Mouse (Mus musculus) heart, embryonic 15.5 days (tissue): Measurements from ENCODE around the gene Rsph9. TPM values are rescaled to one million over a fixed set of nuclear protein-coding genes. Genes with fewer than 3 reads are reported as not detected.

ENCODE experiments used
- ATAC-seq: fragments of 200-750 bp; cut with Nextera tagmentation; replicated peaks from 2 replicates; pipeline ENCODE4 v1.8.0; 2017; ENCODE audit warnings: low read depth, moderate TSS enrichment; ENCODE audit not compliant: insufficient number of reproducible peaks, insufficient read depth, low FRiP score
- H3K27ac ChIP-seq: fragments of 300-500 bp; sonication (generic); 2 replicates; pipeline ENCODE4 v1.5.1; 2015; ENCODE audit warnings: mild to moderate bottlenecking, inconsistent platforms
- H3K27me3 ChIP-seq: fragments of 300-500 bp; sonication (generic); 2 replicates; pipeline ENCODE4 v1.6.1; 2015; ENCODE audit warnings: inconsistent platforms
- H3K36me3 ChIP-seq: fragments of 300-500 bp; sonication (generic); 2 replicates; pipeline ENCODE4 v1.6.1; 2015; ENCODE audit warnings: mild to moderate bottlenecking, inconsistent platforms
- H3K4me1 ChIP-seq: fragments of 300-500 bp; sonication (generic); replicated peaks from 2 replicates; pipeline ENCODE4 v1.6.1; 2015; ENCODE audit warnings: inconsistent platforms
- H3K4me2 ChIP-seq: fragments of 300-500 bp; sonication (generic); 2 replicates; pipeline ENCODE4 v1.6.1; 2015; ENCODE audit warnings: inconsistent platforms, mild to moderate bottlenecking, moderate library complexity
- H3K4me3 ChIP-seq: fragments of 300-500 bp; sonication (generic); 2 replicates; pipeline ENCODE4 v1.5.1; 2015; ENCODE audit warnings: mild to moderate bottlenecking, inconsistent platforms
- H3K9ac ChIP-seq: fragments of 300-500 bp; sonication (generic); 2 replicates; pipeline ENCODE4 v1.6.1; 2015; ENCODE audit warnings: mild to moderate bottlenecking, inconsistent platforms
- H3K9me3 ChIP-seq: fragments of 300-500 bp; sonication (generic); replicated peaks from 2 replicates; pipeline ENCODE4 v1.6.1; 2016; ENCODE audit warnings: inconsistent platforms
- WGBS: fragments of 180-500 bp; shearing (Covaris S2); methylation state at CpG from one replicate; pipeline ENCODE4 v1.1.7; 2015; ENCODE audit warnings: mixed read lengths; 5-methylcytosine and 5-hydroxymethylcytosine counted together
- polyA plus RNA-seq: library from polyadenylated mRNA; unstranded; fragments of >200 nt; fragmentation: Nextera tagmentation; extraction: Ambion mirVana; gene quantifications from 2 replicates; pipeline ENCODE4 v1.2.1, GENCODE M21; 2015

Gene Rsph9
- polyA plus RNA-seq, 1 experiment from 2014 or later, result 5.8 TPM

GRCm38 (mm10) chr17:46119641-46120040 lies 24.4 kb downstream of the Rsph9 start:
- H3K36me3 ChIP-seq, result peaks cover 36% of the 10 kb centered on the region
- 81% methylated on average over 10 of the region's 10 CpGs for WGBS

GRCm38 (mm10) chr17:46118423-46118850 lies 25.6 kb downstream of the Rsph9 start:
- H3K4me1 ChIP-seq, result peaks cover 21% of the 10 kb centered on the region
- H3K9me3 ChIP-seq, result no peaks in the 10 kb centered on the region
- 56% methylated on average over 4 of the region's 4 CpGs for WGBS
- no peak overlapping the region for H3K9ac ChIP-seq
- ATAC-seq, result no peak
- H3K36me3 ChIP-seq, result peaks cover 25% of the 10 kb centered on the region
- no peak overlapping the region for H3K4me3 ChIP-seq
- H3K27ac ChIP-seq, result no peak overlapping the region
- H3K4me2 ChIP-seq, result no peak overlapping the region
- no peaks in the 10 kb centered on the region for H3K27me3 ChIP-seq

More at GRCm38 (mm10) chr17:46119641-46120040, 24.4 kb downstream of the Rsph9 start:
- ATAC-seq, result no peak
- peaks cover 20% of the 10 kb centered on the region for H3K4me1 ChIP-seq
- H3K27ac ChIP-seq, result no peak overlapping the region
- no peaks in the 10 kb centered on the region for H3K27me3 ChIP-seq
- H3K9me3 ChIP-seq, result no peaks in the 10 kb centered on the region
- H3K9ac ChIP-seq, result no peak overlapping the region
- no peak overlapping the region for H3K4me3 ChIP-seq
- H3K4me2 ChIP-seq, result no peak overlapping the region

- Histone ChIP-seq H3K4me2 (no peak overlapping the region), H3K4me3 (no peak overlapping the region), H3K36me3 (peaks cover 21% of the 10 kb centered on the region), H3K4me1 (peaks cover 18% of the 10 kb centered on the region), H3K9me3 (no peaks in the 10 kb centered on the region), H3K27ac (no peak overlapping the region), H3K9ac (no peak overlapping the region), H3K27me3 (no peaks in the 10 kb centered on the region)
- 0 out of 2 replicates have a peak, but pooled peaks have one; percentile 35 for ATAC-seq
- WGBS, result 65% methylated on average over 13 of the region's 13 CpGs
These were observed 26.2 kb downstream of the Rsph9 start for GRCm38 (mm10) chr17:46117623-46118422.

GRCm38 (mm10) chr17:46116881-46117280 lies 27.1 kb downstream of the Rsph9 start:
- no peaks in the 10 kb centered on the region for H3K27me3 ChIP-seq
- no peak overlapping the region for H3K9ac ChIP-seq
- H3K27ac ChIP-seq, result no peak overlapping the region
- H3K36me3 ChIP-seq, result peaks cover 18% of the 10 kb centered on the region; the same call in 1 of the 2 replicates
- H3K4me1 ChIP-seq, result peaks cover 19% of the 10 kb centered on the region
- no peak for ATAC-seq
- 74% methylated on average over 3 of the region's 3 CpGs for WGBS
- no peaks in the 10 kb centered on the region for H3K9me3 ChIP-seq
- H3K4me3 ChIP-seq, result no peak overlapping the region
- no peak overlapping the region for H3K4me2 ChIP-seq

- 83% methylated on average over 11 of the region's 11 CpGs for WGBS
- no peak overlapping the region for H3K27ac ChIP-seq
- peaks cover 18% of the 10 kb centered on the region; the same call in 1 of the 2 replicates for H3K36me3 ChIP-seq
- no peak for ATAC-seq
- no peaks in the 10 kb centered on the region for H3K27me3 ChIP-seq
- H3K4me3 ChIP-seq, result no peak overlapping the region
- peaks cover 25% of the 10 kb centered on the region for H3K4me1 ChIP-seq
- H3K9ac ChIP-seq, result no peak overlapping the region
- H3K4me2 ChIP-seq, result no peak overlapping the region
- H3K9me3 ChIP-seq, result no peaks in the 10 kb centered on the region
These were observed 27.9 kb downstream of the Rsph9 start for GRCm38 (mm10) chr17:46116138-46116537.

GRCm38 (mm10) chr17:46115489-46115888 lies 28.5 kb downstream of the Rsph9 start:
- Histone ChIP-seq H3K4me1 (peaks cover 25% of the 10 kb centered on the region), H3K4me3 (no peak overlapping the region), H3K4me2 (no peak overlapping the region), H3K36me3 (peaks cover 17% of the 10 kb centered on the region; the same call in 1 of the 2 replicates), H3K27ac (no peak overlapping the region), H3K9me3 (no peaks in the 10 kb centered on the region), H3K9ac (no peak overlapping the region), H3K27me3 (no peaks in the 10 kb centered on the region)
- no peak for ATAC-seq
- 50% methylated on average over 2 of the region's 2 CpGs for WGBS

- peaks cover 13% of the 10 kb centered on the region for H3K4me1 ChIP-seq
- peak; percentile 85 for ATAC-seq
- peak within 1 kb of the TSS; percentile 84 for H3K4me3 ChIP-seq
- peaks cover 13% of the 10 kb centered on the region for H3K27me3 ChIP-seq
- peak within 1 kb of the TSS; percentile 88 for H3K4me2 ChIP-seq
- H3K36me3 ChIP-seq, result no peaks in the 10 kb centered on the region
- 4% methylated on average over 38 of the region's 38 CpGs for WGBS
- H3K9me3 ChIP-seq, result no peaks in the 10 kb centered on the region
- H3K27ac ChIP-seq, result peak within 1 kb of the TSS; percentile 69
- peak within 1 kb of the TSS; percentile 72 for H3K9ac ChIP-seq
These were observed 33.4 kb downstream of the Rsph9 start, which contains the start of gene Mrps18a for GRCm38 (mm10) chr17:46110402-46111289. Gene Mrps18a (plus strand): TSS chr17:46110986.

GRCm38 (mm10) chr17:46108286-46108685 lies 35.7 kb downstream of the Rsph9 start:
- ATAC-seq, result no peak
- 73% methylated on average over 4 of the region's 4 CpGs for WGBS
- H3K4me2 ChIP-seq, result no peak overlapping the region
- no peak overlapping the region for H3K27ac ChIP-seq
- H3K9me3 ChIP-seq, result no peaks in the 10 kb centered on the region
- H3K9ac ChIP-seq, result no peak overlapping the region
- peaks cover 13% of the 10 kb centered on the region for H3K27me3 ChIP-seq
- no peaks in the 10 kb centered on the region for H3K36me3 ChIP-seq
- no peak overlapping the region for H3K4me3 ChIP-seq
- peaks cover 18% of the 10 kb centered on the region for H3K4me1 ChIP-seq

GRCm38 (mm10) chr17:46104487-46104886 lies 39.5 kb downstream of the Rsph9 start:
- H3K27ac ChIP-seq, result peak overlapping the region; percentile 40; the same call in 1 of the 2 replicates
- H3K4me2 ChIP-seq, result no peak overlapping the region
- H3K4me3 ChIP-seq, result no peak overlapping the region
- H3K27me3 ChIP-seq, result peaks cover 7% of the 10 kb centered on the region; the same call in 1 of the 2 replicates
- no peaks in the 10 kb centered on the region for H3K9me3 ChIP-seq
- peak; percentile 74 for ATAC-seq
- WGBS, result 22% methylated on average over 12 of the region's 12 CpGs
- H3K9ac ChIP-seq, result no peak overlapping the region
- peaks cover 9% of the 10 kb centered on the region for H3K4me1 ChIP-seq
- no peaks in the 10 kb centered on the region for H3K36me3 ChIP-seq

- Histone ChIP-seq H3K9ac (no peak overlapping the region), H3K4me3 (no peak overlapping the region), H3K4me1 (peaks cover 13% of the 10 kb centered on the region), H3K27me3 (no peaks in the 10 kb centered on the region), H3K9me3 (no peaks in the 10 kb centered on the region), H3K27ac (no peak overlapping the region), H3K4me2 (no peak overlapping the region), H3K36me3 (no peaks in the 10 kb centered on the region)
- no peak for ATAC-seq
- 62% methylated on average over 8 of the region's 8 CpGs for WGBS
These were observed 41.3 kb downstream of the Rsph9 start for GRCm38 (mm10) chr17:46102608-46103159.

- no peak overlapping the region for H3K27ac ChIP-seq
- WGBS, result 81% methylated on average over 9 of the region's 9 CpGs
- H3K4me3 ChIP-seq, result no peak overlapping the region
- H3K9me3 ChIP-seq, result no peaks in the 10 kb centered on the region
- H3K27me3 ChIP-seq, result no peaks in the 10 kb centered on the region
- no peak overlapping the region for H3K4me2 ChIP-seq
- no peak overlapping the region for H3K9ac ChIP-seq
- H3K4me1 ChIP-seq, result peaks cover 13% of the 10 kb centered on the region
- no peaks in the 10 kb centered on the region for H3K36me3 ChIP-seq
- ATAC-seq, result no peak
These were observed 42.1 kb downstream of the Rsph9 start for GRCm38 (mm10) chr17:46101906-46102305.
